Mouse (Mus musculus) bone marrow macrophage, adult 2 months (primary cell): ENCODE data around the gene Tsc1. TPM values are rescaled to one million over a fixed set of nuclear protein-coding genes. Genes with fewer than 3 reads are reported as not detected.

Experiments
- H3K27ac ChIP-seq: 2 replicates; pipeline ENCODE4 v1.5.1; 2012; ENCODE audit warnings: low read depth, low read length; ENCODE audit not compliant: insufficient read depth
- H3K4me1 ChIP-seq: 2 replicates; pipeline ENCODE4 v1.6.1; 2012; ENCODE audit warnings: low read length; ENCODE audit not compliant: control insufficient read depth, insufficient read depth
- H3K4me3 ChIP-seq: 2 replicates; pipeline ENCODE4 v1.5.1; 2012; ENCODE audit warnings: mild to moderate bottlenecking, low read length, moderate library complexity; ENCODE audit not compliant: insufficient read depth
- CTCF ChIP-seq: IDR thresholded peaks from 2 replicates; pipeline ENCODE4 v1.5.1; 2012; ENCODE audit warnings: low read depth, mild to moderate bottlenecking, low read length, moderate library complexity
- POLR2A ChIP-seq: IDR thresholded peaks from 2 replicates; pipeline ENCODE4 v1.6.1; 2012; ENCODE audit warnings: mild to moderate bottlenecking, low read depth, low read length, borderline replicate concordance
- polyA plus RNA-seq: library from polyadenylated mRNA; stranded (reverse); fragments of >200 nt; gene quantifications from 2 replicates; pipeline ENCODE4 v1.2.4, GENCODE M21; 2012; ENCODE audit not compliant: missing spikeins, insufficient read depth, insufficient read length

The Tsc1 gene
- polyA plus RNA-seq, 1 experiment: 19.0 TPM

DNA sequence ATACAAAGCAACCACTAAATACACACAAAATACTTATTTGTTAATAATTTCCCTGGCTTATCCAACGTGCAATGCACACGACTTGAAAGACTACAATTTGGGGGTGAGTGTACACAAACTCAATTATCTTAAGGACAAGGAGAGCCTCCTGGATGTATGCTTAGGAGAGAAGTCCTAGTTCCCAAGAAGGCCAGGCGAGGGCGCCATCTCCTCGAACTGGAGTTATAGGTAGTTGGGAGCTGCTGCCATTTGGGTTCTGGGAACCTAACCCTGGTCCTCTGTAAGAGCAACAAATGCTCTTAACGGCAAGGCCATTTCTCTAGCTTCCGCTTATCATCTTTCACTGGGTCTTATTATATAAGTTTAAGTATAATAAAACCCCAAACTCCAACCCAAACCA, 1.2 kb upstream of the Tsc1 start:
- H3K4me1 ChIP-seq: peaks cover 10% of the 10 kb centered on the region
- no peak overlapping the region for H3K4me3 ChIP-seq
- H3K27ac ChIP-seq: no peak overlapping the region
- TF ChIP-seq CTCF (peak; percentile 32; the same call in 1 of the 2 replicates), POLR2A (no peak)

DNA sequence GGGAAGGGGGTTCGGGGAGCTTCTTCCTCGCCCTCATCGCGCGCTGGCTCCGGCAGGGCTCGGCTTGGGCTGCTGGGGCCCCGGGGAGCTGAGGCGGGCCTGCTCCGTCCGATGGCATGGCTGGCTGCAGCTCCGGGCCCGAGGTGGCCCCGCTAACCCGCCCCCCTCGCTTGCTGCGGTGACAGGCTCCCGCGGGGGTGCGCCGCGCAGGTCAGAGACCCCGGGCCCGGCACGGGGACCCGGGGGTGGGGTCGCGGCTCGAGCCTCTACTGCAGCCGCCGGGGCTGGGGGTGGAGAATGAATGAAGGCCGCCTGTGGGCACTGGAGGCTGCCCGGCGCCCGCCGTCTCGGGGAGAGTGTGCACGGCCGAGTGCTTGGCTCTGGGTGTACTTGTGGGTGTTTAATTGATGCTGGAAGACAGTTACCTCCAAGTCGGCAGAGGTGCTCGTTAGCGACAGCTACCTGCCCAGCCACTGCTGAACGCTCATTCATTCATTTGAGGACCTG, 460 bp downstream of the Tsc1 start:
- TF ChIP-seq CTCF: no peak
- no peak for TF ChIP-seq POLR2A
- H3K27ac ChIP-seq: peak overlapping the region; percentile 95
- H3K4me3 ChIP-seq: peak overlapping the region; percentile 96
- peaks cover 10% of the 10 kb centered on the region for H3K4me1 ChIP-seq

DNA sequence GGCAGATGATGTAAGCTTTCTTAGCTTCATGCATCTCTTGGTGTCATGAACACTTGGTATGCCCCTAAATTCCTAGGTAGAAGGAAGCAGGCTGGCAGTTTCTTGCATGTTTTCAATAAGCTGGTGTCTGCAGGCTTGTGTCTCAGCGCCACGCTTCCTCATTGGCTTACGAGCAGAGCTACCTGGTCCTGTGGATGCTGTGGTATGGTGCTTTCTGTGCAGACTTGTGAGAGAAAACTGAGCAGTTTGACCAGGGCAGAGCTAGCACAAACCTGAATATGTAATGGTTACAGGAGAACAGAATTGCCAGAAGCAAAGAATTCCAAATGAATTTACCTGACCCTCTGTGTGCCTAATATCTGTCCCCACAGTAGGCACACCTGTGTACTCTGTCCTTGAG, 2.1 kb downstream of the Tsc1 start:
- no peak overlapping the region for H3K27ac ChIP-seq
- H3K4me3 ChIP-seq: no peak overlapping the region
- TF ChIP-seq POLR2A (no peak), CTCF (no peak)
- peaks cover 10% of the 10 kb centered on the region for H3K4me1 ChIP-seq

DNA sequence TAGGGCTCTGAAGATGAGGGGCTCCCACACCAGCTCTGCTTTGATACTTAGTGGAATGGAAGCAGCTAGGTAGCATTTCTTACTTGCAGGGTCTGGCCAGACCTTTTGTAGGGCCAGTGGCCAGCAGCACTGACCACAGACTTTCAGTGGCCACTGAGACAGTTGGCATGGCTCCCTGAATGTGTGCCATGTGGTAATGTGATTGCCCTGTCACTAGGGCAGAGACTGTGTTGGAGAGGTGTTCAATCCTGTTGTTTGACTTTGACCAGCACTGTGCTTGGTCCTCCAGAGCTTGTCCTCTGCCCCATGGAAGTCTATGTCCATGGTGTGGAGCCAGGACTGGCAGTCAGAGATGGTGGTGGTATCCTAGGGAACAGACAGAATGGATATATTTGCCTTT, 9.5 kb downstream of the Tsc1 start:
- peaks cover 5% of the 10 kb centered on the region; the same call in 1 of the 2 replicates for H3K4me1 ChIP-seq
- no peak overlapping the region for H3K4me3 ChIP-seq
- no peak for TF ChIP-seq CTCF
- no peak for TF ChIP-seq POLR2A
- H3K27ac ChIP-seq: no peak overlapping the region

DNA sequence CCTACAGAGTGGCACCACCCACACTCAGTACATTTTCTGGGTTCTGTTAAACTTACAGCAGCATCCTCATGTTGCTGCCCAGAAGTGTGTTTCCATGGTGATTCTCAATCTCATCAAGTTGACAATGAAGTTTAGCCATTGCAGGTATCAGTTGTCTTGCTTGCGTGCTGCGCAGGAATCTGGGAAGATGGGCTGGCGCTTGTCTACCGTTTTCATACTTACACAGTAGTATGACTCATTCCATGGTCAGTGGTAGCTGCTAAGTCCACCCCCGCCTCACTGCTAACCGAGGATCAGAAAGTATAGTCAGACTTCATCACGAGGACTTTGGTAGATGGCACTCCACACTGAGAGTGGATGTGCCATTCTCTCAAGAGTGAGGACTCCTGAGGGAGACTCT, 12.3 kb downstream of the Tsc1 start:
- Histone ChIP-seq H3K4me1 (0 out of 2 replicates have a peak, but pooled peaks cover 3% of the 10 kb centered on the region), H3K27ac (no peak overlapping the region), H3K4me3 (no peak overlapping the region)
- no peak for TF ChIP-seq CTCF
- TF ChIP-seq POLR2A: no peak

DNA sequence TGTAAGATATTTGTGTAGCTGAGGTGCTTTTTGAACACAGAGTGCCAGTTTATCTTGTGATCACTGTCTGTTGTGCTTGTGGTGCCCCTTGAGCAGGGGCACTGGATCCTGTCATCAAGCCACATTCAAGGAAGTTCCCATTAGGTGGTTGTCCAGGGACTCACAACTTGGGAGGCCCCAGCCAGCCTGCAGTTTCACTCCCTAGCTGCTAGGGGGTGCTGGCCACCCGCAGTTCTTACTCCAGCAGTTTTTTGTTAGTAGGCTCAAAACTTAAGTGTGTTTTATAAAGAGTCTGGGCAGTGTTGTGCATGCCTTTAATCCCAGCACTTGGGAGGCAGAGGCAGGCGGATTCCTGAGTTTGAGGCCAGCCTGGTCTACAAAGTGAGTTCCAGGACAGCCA, 13.3 kb downstream of the Tsc1 start:
- H3K4me1 ChIP-seq: 0 out of 2 replicates have a peak, but pooled peaks cover 3% of the 10 kb centered on the region
- H3K27ac ChIP-seq: no peak overlapping the region
- TF ChIP-seq POLR2A (no peak), CTCF (peak; percentile 45; the same call in 1 of the 2 replicates)
- no peak overlapping the region for H3K4me3 ChIP-seq

DNA sequence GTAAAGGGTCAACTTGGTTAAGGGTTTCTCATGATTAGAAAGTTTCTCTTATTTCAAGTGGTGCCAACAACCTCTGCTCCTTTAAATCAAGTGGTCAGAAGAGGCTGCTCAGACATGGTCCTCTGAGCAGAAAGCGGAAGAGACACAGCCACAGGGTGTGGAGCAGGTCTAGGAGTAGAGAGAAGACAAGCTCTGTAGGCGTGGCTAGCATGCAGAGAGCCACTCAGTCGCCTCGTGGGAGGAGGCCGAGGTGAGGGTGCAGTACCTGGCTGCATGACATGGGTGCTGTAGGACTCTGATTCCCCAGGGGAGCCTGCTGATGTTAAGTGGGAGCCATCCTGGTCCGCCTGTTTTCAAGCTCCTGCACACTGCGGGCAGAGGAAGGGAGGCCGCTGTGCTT, 15.2 kb downstream of the Tsc1 start:
- TF ChIP-seq CTCF (no peak), POLR2A (no peak)

DNA sequence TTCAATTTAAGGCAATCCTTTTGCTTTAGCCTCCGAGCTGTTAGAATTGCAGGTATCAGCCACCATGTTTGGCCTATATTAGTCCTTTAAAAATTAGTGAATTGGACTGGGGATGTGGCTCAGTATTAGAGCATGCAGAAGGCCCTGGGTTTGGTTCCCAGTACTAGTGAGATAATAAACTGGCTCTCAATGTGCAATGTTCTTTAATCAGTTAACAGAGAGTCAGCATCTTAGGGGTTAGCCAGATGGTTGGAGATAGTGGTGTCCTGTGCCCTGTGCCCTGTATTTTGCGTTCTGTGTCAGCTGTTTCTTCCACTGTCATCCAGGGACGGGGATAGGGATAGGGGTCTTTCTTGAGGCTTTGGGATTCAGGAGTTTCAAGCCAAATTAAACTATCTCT, 21.9 kb downstream of the Tsc1 start:
- H3K4me3 ChIP-seq: no peak overlapping the region
- H3K27ac ChIP-seq: no peak overlapping the region
- H3K4me1 ChIP-seq: no peaks in the 10 kb centered on the region
- TF ChIP-seq CTCF (no peak), POLR2A (no peak)

More for the DNA sequence above, 15.2 kb downstream of the Tsc1 start:
- no peak overlapping the region for H3K4me3 ChIP-seq
- no peak overlapping the region for H3K27ac ChIP-seq
- no peaks in the 10 kb centered on the region for H3K4me1 ChIP-seq

DNA sequence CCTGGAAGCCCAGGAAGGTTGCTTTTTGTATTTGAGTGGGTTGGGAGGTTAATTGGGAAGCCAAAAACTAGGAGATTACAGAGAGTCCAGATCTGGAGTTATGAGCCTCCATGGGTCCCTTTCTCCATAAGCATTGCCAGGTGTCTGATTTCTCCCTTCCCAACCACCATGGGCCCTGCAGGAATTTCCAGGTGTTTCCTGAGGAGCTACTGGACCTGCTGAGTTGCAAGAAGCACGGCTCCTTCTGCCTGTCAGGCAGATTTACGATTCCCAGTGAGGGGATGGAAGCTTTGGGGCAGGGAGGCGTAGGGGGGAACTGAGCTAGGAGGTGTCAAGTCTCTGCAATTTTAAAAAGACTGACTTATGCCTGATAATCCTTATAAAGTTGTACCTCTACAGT, 24.8 kb downstream of the Tsc1 start:
- Histone ChIP-seq H3K4me3 (no peak overlapping the region), H3K27ac (no peak overlapping the region), H3K4me1 (no peaks in the 10 kb centered on the region)
- TF ChIP-seq CTCF (no peak), POLR2A (no peak)

DNA sequence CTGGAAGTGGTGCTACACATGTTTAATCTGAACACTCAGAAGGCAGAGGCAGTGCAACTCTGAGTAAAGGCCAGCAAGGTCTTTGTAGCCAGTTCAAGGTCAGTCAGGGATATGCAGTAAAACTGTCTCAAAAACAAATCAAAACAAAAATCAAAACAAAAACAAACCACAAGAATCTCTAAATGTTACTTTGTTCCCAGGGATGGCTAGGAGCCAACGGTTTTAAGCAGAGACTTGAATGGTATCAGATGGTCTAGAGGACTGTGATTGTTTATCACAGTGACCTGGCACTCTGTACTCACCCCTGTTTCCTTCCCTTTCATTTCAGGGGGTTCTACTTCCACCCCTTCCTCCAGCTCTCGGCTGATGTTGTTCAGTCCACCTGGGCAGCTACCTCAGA, 30.4 kb downstream of the Tsc1 start:
- no peak overlapping the region for H3K4me3 ChIP-seq
- no peak for TF ChIP-seq CTCF
- no peak for TF ChIP-seq POLR2A
- no peak overlapping the region for H3K27ac ChIP-seq
- H3K4me1 ChIP-seq: no peaks in the 10 kb centered on the region

DNA sequence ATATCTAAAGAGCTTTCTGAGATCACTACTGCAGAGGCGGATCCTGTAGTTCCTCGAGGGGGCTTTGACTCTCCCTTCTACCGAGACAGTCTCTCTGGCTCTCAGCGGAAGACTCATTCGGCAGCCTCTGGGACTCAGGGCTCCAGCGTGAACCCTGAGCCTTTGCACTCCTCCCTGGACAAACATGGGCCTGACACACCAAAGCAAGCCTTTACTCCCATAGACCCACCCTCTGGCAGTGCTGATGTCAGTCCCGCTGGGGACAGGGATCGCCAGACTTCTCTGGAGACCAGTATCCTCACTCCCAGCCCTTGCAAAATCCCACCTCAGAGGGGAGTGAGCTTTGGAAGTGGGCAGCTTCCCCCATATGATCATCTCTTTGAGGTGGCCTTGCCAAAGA, 35.0 kb downstream of the Tsc1 start:
- no peak for TF ChIP-seq CTCF
- TF ChIP-seq POLR2A: no peak
- H3K4me1 ChIP-seq: peaks cover 5% of the 10 kb centered on the region
- no peak overlapping the region for H3K27ac ChIP-seq
- no peak overlapping the region for H3K4me3 ChIP-seq
